Mouse (Mus musculus) liver, embryonic 16.5 days (tissue): ENCODE measurements at regions not wholly inside any gene's neighbourhood (a gene's known extent, or its start where the extent isn't known, plus 50 kb on each side); places are given as distances from the start of the nearest gene placed in this dataset.

ENCODE experiments used
- ATAC-seq: fragments of 200-750 bp; cut with Nextera tagmentation; 2 replicates; pipeline ENCODE4 v1.8.0; 2017; ENCODE audit warnings: low read depth, mild to moderate bottlenecking, moderate number of reproducible peaks, moderate library complexity
- H3K27ac ChIP-seq: fragments of 300-500 bp; sonication (generic); 2 replicates; pipeline ENCODE4 v1.5.1; 2014; ENCODE audit warnings: mild to moderate bottlenecking, low read length
- H3K27me3 ChIP-seq: fragments of 300-500 bp; sonication (generic); 2 replicates; pipeline ENCODE4 v1.6.1; 2014; ENCODE audit warnings: low read depth, low read length, mixed read lengths; ENCODE audit not compliant: control insufficient read depth, insufficient read depth
- H3K36me3 ChIP-seq: fragments of 300-500 bp; sonication (generic); 2 replicates; pipeline ENCODE4 v1.6.1; 2014; ENCODE audit warnings: mild to moderate bottlenecking; ENCODE audit not compliant: control insufficient read depth, insufficient read depth
- H3K4me1 ChIP-seq: fragments of 300-500 bp; sonication (generic); 2 replicates; pipeline ENCODE4 v1.6.1; 2014; ENCODE audit warnings: low read depth, low read length, mixed read lengths; ENCODE audit not compliant: control insufficient read depth
- H3K4me2 ChIP-seq: fragments of 300-500 bp; sonication (generic); 2 replicates; pipeline ENCODE4 v1.6.1; 2014; ENCODE audit warnings: low read depth, low read length, mixed read lengths
- H3K4me3 ChIP-seq: fragments of 300-500 bp; sonication (generic); 2 replicates; pipeline ENCODE4 v1.5.1; 2014; ENCODE audit warnings: low read depth, mild to moderate bottlenecking, low read length
- H3K9ac ChIP-seq: fragments of 300-500 bp; sonication (generic); 2 replicates; pipeline ENCODE4 v1.6.1; 2014; ENCODE audit warnings: low read depth, low read length
- H3K9me3 ChIP-seq: fragments of 300-500 bp; sonication (generic); replicated peaks from 2 replicates; pipeline ENCODE4 v1.6.1; 2016; ENCODE audit warnings: low read length; ENCODE audit not compliant: control insufficient read depth
- WGBS: fragments of 180-500 bp; shearing (Covaris S2); extraction: QIAGEN DNeasy Blood & Tissue Kit; methylation state at CpG from one replicate; pipeline ENCODE4 v1.1.7; 2014; ENCODE audit not compliant: insufficient replicate concordance; 5-methylcytosine and 5-hydroxymethylcytosine counted together

DNA sequence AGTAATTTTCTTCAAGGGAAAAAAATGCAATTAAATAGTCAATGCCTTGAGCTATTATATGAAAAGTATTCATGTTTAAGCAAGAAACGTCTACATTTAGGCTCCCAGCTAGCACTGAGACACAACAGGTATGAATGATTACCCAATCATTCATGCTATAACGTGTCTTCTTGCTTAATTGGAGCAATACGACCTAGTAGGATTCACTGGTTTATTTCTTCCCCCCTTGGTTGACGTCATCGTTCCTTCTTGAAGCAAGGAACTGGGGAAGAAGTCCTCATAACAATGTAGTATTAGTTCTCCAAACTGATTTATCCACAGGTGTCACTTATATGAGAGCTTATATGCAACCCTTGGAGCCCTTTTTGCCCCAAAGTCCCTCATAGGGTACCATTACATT is 581.8 kb downstream of the Nfib start:
- no peaks in the 10 kb centered on the region for H3K9me3 ChIP-seq
- H3K4me2 ChIP-seq = no peak overlapping the region
- H3K27me3 ChIP-seq = no peaks in the 10 kb centered on the region
- ATAC-seq = no peak
- WGBS = 56% methylated on average over 5 of the region's 5 CpGs
- H3K4me3 ChIP-seq = no peak overlapping the region
- H3K27ac ChIP-seq = no peak overlapping the region
- no peaks in the 10 kb centered on the region for H3K4me1 ChIP-seq
- H3K36me3 ChIP-seq = no peaks in the 10 kb centered on the region
- H3K9ac ChIP-seq = no peak overlapping the region

DNA sequence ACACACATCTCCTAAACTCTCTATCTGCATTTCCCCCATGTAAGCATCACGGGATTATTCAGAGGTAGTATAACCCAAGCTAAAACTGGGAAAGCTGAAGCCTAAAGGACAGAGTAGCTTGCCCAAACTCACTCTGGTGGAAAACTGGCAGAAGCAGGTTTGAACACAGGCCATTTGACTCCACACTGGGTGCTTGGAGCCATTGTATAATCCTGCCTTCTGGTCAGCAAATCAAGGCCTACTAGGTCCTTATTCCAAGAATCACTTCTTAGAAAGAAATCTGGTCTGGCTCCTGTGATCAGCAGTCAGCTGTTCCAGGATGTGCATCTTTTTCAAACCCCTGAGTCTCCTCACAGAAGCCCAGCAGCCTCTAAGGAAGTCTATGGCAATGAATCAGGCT is 582.4 kb downstream of the Nfib start:
- Histone ChIP-seq H3K4me1 (no peaks in the 10 kb centered on the region), H3K27me3 (no peaks in the 10 kb centered on the region), H3K9ac (no peak overlapping the region), H3K4me3 (no peak overlapping the region), H3K4me2 (no peak overlapping the region), H3K9me3 (no peaks in the 10 kb centered on the region), H3K36me3 (no peaks in the 10 kb centered on the region), H3K27ac (no peak overlapping the region)
- ATAC-seq = no peak
- 46% methylated on average over 1 of the region's 1 CpGs for WGBS

DNA sequence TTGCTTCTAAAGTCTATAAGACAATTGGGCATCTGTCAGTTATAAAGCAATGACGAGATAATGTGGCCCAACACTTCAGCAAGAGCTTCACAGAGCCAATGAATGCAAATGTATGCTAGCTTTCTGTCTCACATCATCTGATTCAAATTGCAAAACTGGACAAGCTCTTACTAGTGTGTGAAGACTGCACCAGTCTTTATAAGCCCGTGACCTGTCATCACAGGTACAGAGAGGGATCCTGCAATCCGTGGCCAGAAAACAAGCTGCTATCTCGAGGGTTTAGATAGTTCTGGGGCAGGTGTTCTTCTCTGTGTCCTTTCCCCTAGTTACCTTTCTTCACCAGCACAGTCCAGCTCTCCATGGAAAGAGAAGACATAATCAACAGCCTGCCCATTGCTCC is 584.8 kb downstream of the Nfib start:
- Histone ChIP-seq H3K4me1 (no peaks in the 10 kb centered on the region), H3K9ac (no peak overlapping the region), H3K9me3 (no peaks in the 10 kb centered on the region), H3K36me3 (no peaks in the 10 kb centered on the region), H3K27ac (no peak overlapping the region), H3K4me2 (no peak overlapping the region), H3K4me3 (no peak overlapping the region), H3K27me3 (no peaks in the 10 kb centered on the region)
- 58% methylated on average over 4 of the region's 4 CpGs for WGBS
- no peak for ATAC-seq

DNA sequence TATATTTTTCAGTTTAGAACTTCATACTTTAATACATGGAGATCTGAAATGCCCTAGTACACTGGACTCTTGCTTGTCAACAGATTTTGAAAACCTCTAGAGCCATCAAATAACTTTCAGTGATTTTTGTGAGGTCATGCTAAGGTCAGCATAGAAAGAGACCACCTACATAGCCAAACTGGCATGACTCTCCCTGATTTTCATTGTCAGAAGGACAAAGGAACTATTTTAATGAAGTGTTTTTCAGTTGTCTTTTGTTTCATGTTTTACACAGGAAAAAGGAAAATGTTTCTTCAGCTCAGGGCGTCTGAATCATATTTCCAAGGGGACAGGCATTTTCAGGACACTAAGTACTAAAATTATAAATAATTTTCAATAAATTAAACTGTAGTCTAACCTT is 585.2 kb downstream of the Nfib start:
- H3K27ac ChIP-seq = no peak overlapping the region
- H3K4me2 ChIP-seq = no peak overlapping the region
- no peak overlapping the region for H3K9ac ChIP-seq
- no peaks in the 10 kb centered on the region for H3K27me3 ChIP-seq
- no peak for ATAC-seq
- no peaks in the 10 kb centered on the region for H3K9me3 ChIP-seq
- no peak overlapping the region for H3K4me3 ChIP-seq
- no peaks in the 10 kb centered on the region for H3K36me3 ChIP-seq
- 34% methylated on average over 1 of the region's 1 CpGs for WGBS
- no peaks in the 10 kb centered on the region for H3K4me1 ChIP-seq

DNA sequence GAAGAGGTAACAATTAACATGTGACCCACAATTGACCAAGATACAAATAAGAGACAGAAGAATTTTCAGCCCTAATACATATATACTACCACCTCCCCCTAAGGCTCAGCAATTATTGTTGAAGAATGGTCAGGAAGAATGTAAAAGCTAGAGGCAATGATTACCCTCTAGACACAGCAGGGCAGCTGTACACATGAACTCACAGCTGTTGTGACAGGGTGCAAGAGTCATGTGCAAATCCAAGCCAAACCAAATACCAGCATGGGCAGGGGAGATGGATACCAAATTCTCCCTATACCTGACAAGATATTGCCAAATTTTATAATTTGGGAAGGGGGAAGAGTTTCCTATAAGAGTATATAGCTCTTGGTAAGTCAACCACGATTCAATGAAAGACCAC is 603.7 kb downstream of the Nfib start:
- ATAC-seq = no peak
- Histone ChIP-seq H3K4me1 (no peaks in the 10 kb centered on the region), H3K4me2 (no peak overlapping the region), H3K4me3 (no peak overlapping the region), H3K27ac (no peak overlapping the region), H3K27me3 (no peaks in the 10 kb centered on the region), H3K9me3 (no peaks in the 10 kb centered on the region), H3K36me3 (no peaks in the 10 kb centered on the region), H3K9ac (no peak overlapping the region)
- 68% methylated on average over 1 of the region's 1 CpGs for WGBS

DNA sequence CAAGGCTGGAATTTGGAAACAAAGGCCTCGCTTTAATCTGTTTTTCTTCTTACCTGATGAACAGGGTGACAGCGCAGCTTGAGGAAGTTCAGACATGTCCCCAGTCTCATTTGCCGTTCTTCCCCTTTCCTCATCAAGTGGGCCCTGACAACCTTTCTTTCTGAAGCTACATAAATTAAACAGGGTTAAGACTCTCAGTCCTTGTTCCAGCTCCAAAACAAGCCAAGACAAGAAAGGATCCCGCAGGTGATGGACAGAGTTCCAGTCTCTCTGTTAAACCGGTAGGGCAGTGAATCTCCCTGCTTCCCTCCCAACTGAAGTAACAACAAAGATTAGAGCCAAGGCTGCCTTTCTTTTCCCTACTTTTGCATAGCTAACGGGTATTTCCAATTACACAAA is 605.6 kb downstream of the Nfib start:
- H3K36me3 ChIP-seq = no peaks in the 10 kb centered on the region
- WGBS = 59% methylated on average over 6 of the region's 6 CpGs

DNA sequence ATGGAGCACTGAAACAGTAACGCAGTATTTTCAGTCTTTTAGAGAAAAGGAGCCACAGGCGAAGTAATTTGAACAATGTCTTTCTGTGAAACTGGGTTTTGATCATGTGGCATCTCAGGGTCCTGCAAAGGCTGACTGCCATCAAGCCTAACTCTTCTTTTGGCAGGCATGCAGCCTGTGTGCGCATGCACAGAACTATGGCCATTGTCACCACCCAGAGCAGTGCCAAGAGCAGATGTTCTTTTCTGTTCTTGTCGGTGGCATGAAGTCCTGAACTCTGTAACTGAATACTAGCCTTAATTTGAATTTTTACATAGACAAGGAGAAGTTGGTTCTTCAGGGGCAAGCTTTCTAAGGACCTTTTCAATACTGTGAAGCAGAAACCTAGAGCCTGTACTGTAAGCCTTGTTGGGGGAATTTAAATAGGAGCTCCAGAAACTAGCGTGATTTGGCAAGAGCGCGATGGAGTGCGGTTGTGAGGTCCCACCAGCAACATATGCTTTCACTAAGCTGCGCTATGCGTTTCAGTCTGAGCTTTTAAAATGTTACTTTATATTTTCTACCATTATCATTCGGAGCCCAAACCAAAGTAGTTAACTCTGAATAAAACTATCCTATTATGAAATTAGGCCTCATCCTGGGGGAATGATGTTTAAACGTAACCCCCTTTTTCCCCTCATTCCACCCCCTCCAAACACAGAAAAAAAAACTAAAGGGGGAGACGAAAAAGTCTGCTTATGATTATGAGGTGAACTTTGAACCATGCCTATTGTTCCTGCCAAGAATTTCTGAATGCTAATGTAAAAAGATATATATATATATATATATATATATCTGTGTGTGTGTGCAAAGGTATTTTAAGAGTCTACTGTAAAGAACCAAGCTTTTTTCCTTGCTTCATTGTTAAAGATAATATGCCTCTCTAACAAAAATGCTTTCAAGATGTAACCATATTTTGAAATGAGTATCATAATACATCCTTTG is 606.3 kb downstream of the Nfib start:
- Histone ChIP-seq H3K36me3 (no peaks in the 10 kb centered on the region), H3K27ac (no peak overlapping the region), H3K27me3 (no peaks in the 10 kb centered on the region), H3K4me1 (no peaks in the 10 kb centered on the region), H3K9me3 (no peaks in the 10 kb centered on the region), H3K9ac (no peak overlapping the region), H3K4me2 (no peak overlapping the region), H3K4me3 (no peak overlapping the region)
- ATAC-seq = no peak
- 76% methylated on average over 13 of the region's 13 CpGs for WGBS

More for the DNA sequence above, 605.6 kb downstream of the Nfib start:
- no peak overlapping the region for H3K4me3 ChIP-seq
- no peak overlapping the region for H3K9ac ChIP-seq
- no peak overlapping the region for H3K4me2 ChIP-seq
- H3K27ac ChIP-seq = no peak overlapping the region
- ATAC-seq = no peak
- no peaks in the 10 kb centered on the region for H3K9me3 ChIP-seq
- no peaks in the 10 kb centered on the region for H3K4me1 ChIP-seq
- H3K27me3 ChIP-seq = no peaks in the 10 kb centered on the region

DNA sequence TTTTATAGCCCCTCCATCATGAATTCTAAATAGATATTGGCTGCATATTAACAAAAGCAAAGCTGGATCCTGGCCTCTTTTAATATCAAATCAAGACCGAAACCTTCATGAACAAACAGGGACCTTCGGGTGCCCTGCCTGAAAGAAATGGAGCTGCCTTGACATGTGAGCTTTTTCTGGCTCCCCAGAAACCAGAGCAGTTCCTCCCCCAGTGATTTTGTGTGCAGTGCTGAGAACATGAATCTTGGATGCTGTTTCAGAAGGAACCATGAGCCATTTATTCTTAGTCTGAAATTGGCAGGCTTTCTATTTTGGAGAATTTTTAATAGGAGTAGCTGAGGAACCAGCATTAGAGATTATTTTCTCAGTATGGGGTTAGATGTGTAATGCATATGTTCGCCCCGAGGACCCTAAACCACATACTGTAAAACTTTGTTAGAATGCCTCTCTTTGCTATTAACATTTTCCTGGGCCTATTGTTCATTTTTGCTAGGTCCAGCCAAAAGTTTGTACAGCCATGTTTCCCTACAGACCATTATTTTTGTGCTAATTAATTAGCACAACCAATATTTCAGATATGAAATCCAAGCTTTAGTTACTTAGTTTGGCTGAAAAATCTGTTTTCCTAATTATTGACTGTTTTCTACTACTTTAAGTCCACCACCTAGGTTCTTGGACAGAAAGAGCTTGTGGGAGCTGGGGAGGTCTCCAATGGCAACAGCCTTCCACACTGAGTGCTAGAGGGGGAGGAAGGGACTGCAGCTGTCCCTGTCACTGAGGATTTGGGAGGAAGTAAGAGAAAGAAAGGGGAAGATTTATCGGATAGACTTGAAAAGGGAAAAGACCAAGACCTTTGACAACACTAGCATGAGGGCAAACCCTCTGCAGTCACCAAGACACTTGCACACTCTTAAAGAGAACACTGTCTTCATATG is 613.0 kb downstream of the Nfib start:
- ATAC-seq = no peak
- H3K4me2 ChIP-seq = no peak overlapping the region

DNA sequence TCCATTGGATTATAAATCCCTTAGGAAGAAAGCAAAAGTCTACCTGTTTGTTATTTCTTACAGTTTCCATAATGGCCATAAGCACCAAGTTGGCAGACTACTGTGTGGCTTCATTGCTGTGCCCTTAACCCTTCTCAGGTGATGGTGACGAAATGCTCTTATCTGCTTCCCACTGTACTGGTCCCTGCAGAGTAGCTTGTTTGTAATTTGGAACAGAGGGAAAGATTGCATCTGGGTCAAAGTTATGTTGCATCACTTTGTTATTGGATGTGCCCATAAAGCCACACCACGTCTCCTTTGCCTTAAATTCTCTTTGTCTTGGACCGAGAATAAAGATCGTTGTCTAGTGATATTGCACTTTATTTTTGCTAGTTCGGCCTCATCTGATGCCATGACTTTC is 615.9 kb downstream of the Nfib start:
- Histone ChIP-seq H3K4me3 (no peak overlapping the region), H3K9ac (no peak overlapping the region), H3K27ac (no peak overlapping the region), H3K36me3 (no peaks in the 10 kb centered on the region), H3K4me1 (no peaks in the 10 kb centered on the region), H3K27me3 (no peaks in the 10 kb centered on the region), H3K9me3 (no peaks in the 10 kb centered on the region), H3K4me2 (no peak overlapping the region)
- no peak for ATAC-seq
- WGBS = 67% methylated on average over 5 of the region's 5 CpGs

More for the DNA sequence above, 613.0 kb downstream of the Nfib start:
- Histone ChIP-seq H3K4me1 (no peaks in the 10 kb centered on the region), H3K27me3 (no peaks in the 10 kb centered on the region), H3K9ac (no peak overlapping the region), H3K9me3 (no peaks in the 10 kb centered on the region), H3K4me3 (no peak overlapping the region), H3K27ac (no peak overlapping the region), H3K36me3 (no peaks in the 10 kb centered on the region)
- WGBS = 60% methylated on average over 5 of the region's 5 CpGs
